Mouse (Mus musculus) neural tube, embryonic 14.5 days (tissue): ENCODE results near the gene BC035044. TPM values are rescaled to one million over a fixed set of nuclear protein-coding genes. Genes with fewer than 3 reads are reported as not detected.

Source experiments
- ATAC-seq: fragments of 200-750 bp; cut with Nextera tagmentation; 2 replicates; pipeline ENCODE4 v1.8.0; 2017; ENCODE audit warnings: low read depth, mild to moderate bottlenecking, moderate TSS enrichment, moderate library complexity
- H3K27ac ChIP-seq: fragments of 300-500 bp; sonication (generic); 2 replicates; pipeline ENCODE4 v1.5.1; 2014; ENCODE audit warnings: low read depth, mild to moderate bottlenecking, control low read depth, low read length, moderate library complexity, mixed read lengths
- H3K27me3 ChIP-seq: fragments of 300-500 bp; sonication (generic); 2 replicates; pipeline ENCODE4 v1.6.1; 2014; ENCODE audit warnings: low read length; ENCODE audit not compliant: control insufficient read depth, insufficient read depth
- H3K36me3 ChIP-seq: fragments of 300-500 bp; sonication (generic); 2 replicates; pipeline ENCODE4 v1.6.1; 2014; ENCODE audit warnings: low read length, mixed read lengths; ENCODE audit not compliant: control insufficient read depth, insufficient read depth
- H3K4me1 ChIP-seq: fragments of 300-500 bp; sonication (generic); 2 replicates; pipeline ENCODE4 v1.6.1; 2014; ENCODE audit warnings: low read length; ENCODE audit not compliant: control insufficient read depth, insufficient read depth
- H3K4me2 ChIP-seq: fragments of 300-500 bp; sonication (generic); 2 replicates; pipeline ENCODE4 v1.6.1; 2014; ENCODE audit warnings: mild to moderate bottlenecking, low read depth, low read length, control low read depth
- H3K4me3 ChIP-seq: fragments of 300-500 bp; sonication (generic); 2 replicates; pipeline ENCODE4 v1.5.1; 2014; ENCODE audit warnings: low read depth, low read length, control low read depth, mixed read lengths
- H3K9ac ChIP-seq: fragments of 300-500 bp; sonication (generic); replicated peaks from 2 replicates; pipeline ENCODE4 v1.6.1; 2014; ENCODE audit warnings: low read depth, mild to moderate bottlenecking, control low read depth, low read length, mixed read lengths
- H3K9me3 ChIP-seq: fragments of 300-500 bp; sonication (generic); 2 replicates; pipeline ENCODE4 v1.6.1; 2016; ENCODE audit warnings: low read length; ENCODE audit not compliant: control insufficient read depth
- WGBS: fragments of 180-500 bp; shearing (Covaris S2); extraction: QIAGEN DNeasy Blood & Tissue Kit; methylation state at CpG from one replicate; pipeline ENCODE4 v1.1.7; 2014; 5-methylcytosine and 5-hydroxymethylcytosine counted together
- polyA plus RNA-seq: library from polyadenylated mRNA; unstranded; fragments of >200 nt; fragmentation: Nextera tagmentation; extraction: Ambion mirVana; gene quantifications from 2 replicates; pipeline ENCODE4 v1.2.1, GENCODE M21; 2014

The BC035044 gene
- polyA plus RNA-seq, 1 experiment from 2014 or later: 0.50 TPM

DNA sequence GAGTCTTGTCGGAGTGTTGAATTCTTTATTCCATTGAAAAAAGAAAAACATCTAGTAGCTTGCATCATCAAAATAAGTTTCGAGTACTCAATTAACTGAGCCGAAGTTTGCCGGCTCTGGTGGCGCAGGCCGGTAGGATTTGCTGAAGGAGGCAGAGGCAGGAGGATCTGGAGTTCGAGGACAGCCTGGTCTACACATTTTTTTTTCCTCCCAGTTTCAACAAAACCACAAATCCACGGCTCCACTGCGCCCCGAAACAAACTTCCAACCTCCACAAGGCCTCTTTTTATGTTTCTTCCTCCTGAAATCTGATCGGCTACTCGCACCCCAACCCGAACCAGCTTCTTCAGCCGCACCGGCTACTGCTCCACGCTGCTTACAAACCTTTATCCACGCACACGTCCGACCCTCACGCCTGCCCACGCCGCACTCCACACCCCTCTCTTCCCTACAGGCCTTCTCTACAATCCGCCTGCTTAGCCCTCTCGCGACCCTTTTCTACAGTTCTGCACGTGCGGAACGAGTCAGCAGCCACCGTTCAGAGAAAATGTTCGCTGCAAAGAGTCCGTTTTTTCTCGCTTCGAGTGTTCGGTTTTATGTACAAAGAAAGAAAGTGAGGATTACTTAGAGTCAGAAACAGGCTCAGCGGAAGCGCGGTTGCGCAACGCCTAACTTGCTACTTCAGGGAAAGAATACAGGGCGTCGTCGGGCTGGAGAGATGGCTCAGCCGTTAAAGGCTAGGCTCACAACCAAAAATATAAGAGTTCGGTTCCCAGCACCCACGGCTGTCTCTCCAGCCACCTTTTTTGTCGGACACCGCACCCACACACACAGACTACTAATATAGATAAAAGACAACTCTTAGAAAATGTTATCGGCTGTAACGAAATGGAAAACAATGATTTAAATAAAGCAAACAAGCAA is 52.3 kb downstream of the BC035044 start:
- WGBS: under 1% methylated on average over 49 of the region's 49 CpGs
- H3K27ac ChIP-seq: peak overlapping the region; percentile 80
- no peaks in the 10 kb centered on the region for H3K27me3 ChIP-seq
- H3K9me3 ChIP-seq: no peaks in the 10 kb centered on the region
- no peaks in the 10 kb centered on the region for H3K36me3 ChIP-seq
- peak overlapping the region; percentile 55 for H3K4me3 ChIP-seq
- no peaks in the 10 kb centered on the region for H3K4me1 ChIP-seq
- H3K9ac ChIP-seq: peak overlapping the region; percentile 60
- peak overlapping the region; percentile 67 for H3K4me2 ChIP-seq
- peak; percentile 65 for ATAC-seq

DNA sequence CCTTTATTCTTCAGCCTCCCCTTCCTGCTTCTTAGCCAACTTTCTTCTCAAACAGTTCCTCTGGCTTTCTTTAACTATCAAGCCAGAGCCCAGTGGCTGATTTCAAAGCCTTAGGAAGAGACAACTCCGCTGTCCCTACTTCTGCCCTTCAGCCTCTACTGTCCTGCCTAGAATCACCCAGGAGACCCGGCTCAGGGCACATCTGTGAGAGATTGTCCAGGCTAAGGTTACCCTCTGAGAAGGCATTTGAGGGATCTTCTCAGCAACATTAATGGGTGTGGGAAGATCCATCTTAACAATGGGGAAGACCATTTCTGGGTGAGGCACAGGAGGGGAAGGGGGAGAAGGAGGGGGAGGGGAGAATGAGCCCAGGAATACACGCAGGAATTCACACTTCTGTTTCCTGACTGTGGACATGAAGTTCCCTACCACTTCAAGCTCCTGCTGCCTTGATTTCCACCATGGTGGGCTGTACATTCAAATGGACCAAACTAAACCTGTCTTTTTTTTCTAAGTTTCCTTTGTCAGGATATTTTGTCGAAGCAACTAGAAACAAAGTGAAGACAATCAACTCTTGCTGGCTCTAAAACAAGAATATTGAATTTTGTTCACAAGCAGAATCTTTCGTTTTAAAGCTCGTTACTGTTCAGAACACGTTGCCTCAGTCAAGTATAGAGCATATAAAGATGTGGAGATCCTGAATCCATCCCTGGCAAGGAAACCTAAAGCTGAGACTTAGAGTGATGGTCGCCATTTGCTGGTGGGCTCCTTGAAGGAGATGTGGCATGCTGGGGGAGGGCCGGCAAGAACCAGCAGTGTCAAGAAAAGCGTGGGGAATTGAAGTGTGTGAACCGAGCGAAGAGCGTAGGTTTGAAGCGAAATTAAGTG is 53.2 kb downstream of the BC035044 start:
- Histone ChIP-seq H3K9me3 (no peaks in the 10 kb centered on the region), H3K4me2 (peak overlapping the region; percentile 47), H3K27me3 (no peaks in the 10 kb centered on the region), H3K4me3 (peak overlapping the region; percentile 55), H3K27ac (peak overlapping the region; percentile 70), H3K4me1 (no peaks in the 10 kb centered on the region), H3K9ac (peak overlapping the region; percentile 33), H3K36me3 (no peaks in the 10 kb centered on the region)
- peak; percentile 28 for ATAC-seq
- 2% methylated on average over 14 of the region's 14 CpGs for WGBS

DNA sequence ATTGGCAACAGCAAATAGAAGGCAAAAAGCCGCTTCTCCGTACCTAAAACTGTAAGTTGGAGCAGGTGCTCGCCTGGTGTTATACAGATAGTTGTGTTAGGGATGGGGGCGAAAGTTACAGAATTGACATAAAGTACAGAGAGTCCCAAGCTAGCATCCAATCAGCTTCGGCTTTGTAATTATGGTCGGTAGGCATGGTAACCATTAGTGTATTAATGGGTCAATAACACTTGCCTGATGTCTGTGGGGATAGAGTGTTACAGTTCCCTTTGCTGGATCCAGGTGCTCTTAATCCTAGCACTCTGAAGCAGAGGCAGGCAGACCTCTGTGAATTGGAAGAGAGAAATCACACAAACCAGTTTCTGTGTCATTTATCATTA is 54.0 kb downstream of the BC035044 start:
- Histone ChIP-seq H3K4me3 (peak overlapping the region; percentile 55), H3K9ac (0 out of 2 replicates have a peak overlapping the region, but pooled peaks have one; percentile 9), H3K36me3 (no peaks in the 10 kb centered on the region), H3K4me2 (peak overlapping the region; percentile 47; the same call in 1 of the 2 replicates), H3K9me3 (no peaks in the 10 kb centered on the region), H3K27me3 (no peaks in the 10 kb centered on the region), H3K4me1 (no peaks in the 10 kb centered on the region), H3K27ac (peak overlapping the region; percentile 70; the same call in 1 of the 2 replicates)
- ATAC-seq: no peak
- 86% methylated on average over 6 of the region's 6 CpGs for WGBS

DNA sequence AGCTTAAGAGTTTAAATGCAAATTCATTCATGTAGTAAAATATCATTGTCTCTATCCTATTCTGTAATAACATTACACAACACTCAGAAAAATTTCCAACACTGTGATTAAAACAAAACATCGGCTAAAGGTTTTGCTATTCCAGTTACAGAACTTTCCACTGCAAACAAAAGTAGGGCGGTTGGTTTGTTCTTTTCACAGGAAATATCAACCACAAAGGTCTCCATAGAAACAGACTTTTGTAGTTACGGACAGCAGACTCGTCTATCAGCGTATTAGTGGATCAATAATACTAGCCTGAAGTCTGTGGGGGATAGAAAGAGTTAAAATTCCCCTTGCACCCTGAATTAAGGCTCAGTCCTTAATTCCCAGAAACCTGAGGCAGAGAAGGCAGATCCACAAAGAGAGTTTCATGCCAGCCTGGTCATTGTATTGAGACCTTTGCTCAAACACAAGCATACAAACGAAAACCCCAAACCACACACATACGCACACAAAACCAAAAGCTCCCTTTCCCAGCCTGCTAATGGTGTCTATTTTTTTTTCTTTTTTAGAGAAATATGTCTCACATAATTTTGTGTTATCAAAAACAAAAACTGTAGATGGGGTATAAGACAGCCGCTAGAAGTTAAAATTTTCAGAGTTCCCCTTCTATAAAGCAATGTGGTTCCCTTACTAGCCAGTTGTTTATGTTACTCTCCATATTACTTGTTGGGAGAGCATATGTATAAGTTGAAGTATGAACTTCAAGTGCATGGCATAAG is 54.6 kb downstream of the BC035044 start:
- Histone ChIP-seq H3K27me3 (no peaks in the 10 kb centered on the region), H3K4me3 (no peak overlapping the region), H3K36me3 (no peaks in the 10 kb centered on the region), H3K9me3 (no peaks in the 10 kb centered on the region), H3K4me2 (no peak overlapping the region), H3K9ac (no peak overlapping the region), H3K27ac (no peak overlapping the region), H3K4me1 (no peaks in the 10 kb centered on the region)
- WGBS: 83% methylated on average over 8 of the region's 8 CpGs
- ATAC-seq: no peak

DNA sequence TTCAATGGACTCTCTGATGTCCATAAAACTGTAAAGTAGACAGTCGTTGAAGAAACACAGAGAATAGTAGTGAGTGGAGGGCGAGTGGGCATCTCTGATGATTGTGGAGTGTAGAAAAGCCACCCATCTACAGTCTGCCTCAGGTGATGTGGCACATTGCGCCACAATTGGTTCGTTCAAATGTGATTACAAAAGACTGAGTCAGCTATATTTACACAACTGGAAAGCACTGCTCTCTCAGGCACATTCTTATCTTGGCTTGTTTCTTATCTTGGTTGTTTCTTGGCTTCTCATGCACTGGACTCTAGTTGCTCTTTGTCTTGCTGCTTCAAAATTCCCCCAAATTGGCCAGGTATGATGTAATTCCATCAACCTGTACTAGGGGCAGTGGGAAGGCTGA is 55.4 kb downstream of the BC035044 start:
- Histone ChIP-seq H3K27ac (no peak overlapping the region), H3K4me3 (no peak overlapping the region), H3K27me3 (no peaks in the 10 kb centered on the region), H3K36me3 (no peaks in the 10 kb centered on the region), H3K9me3 (no peaks in the 10 kb centered on the region), H3K4me1 (no peaks in the 10 kb centered on the region), H3K9ac (no peak overlapping the region), H3K4me2 (no peak overlapping the region)
- no peak for ATAC-seq
- WGBS: 91% methylated on average over 4 of the region's 4 CpGs

DNA sequence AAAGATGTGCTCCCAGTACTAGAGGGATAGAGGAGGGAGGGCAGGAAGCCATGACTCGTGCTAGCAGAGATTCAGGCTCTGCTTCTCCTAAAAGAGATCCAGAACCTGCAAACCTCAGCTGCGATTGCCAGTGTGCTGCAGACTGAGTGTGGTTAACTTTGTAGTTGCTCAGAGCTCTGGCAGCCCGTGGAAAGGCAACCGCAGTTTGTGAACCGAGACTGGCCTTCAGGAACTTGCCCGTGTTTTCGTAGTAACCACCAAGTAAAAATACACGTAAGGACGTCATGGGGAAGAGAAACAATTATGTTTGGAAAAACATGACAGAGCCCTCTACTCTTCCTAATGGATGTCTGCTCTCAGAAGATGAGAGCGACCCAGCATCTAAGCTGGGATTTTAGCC is 57.9 kb downstream of the BC035044 start:
- H3K4me2 ChIP-seq: no peak overlapping the region
- no peak overlapping the region for H3K27ac ChIP-seq
- H3K4me3 ChIP-seq: no peak overlapping the region
- no peak for ATAC-seq
- no peaks in the 10 kb centered on the region for H3K36me3 ChIP-seq
- H3K9ac ChIP-seq: no peak overlapping the region
- H3K4me1 ChIP-seq: no peaks in the 10 kb centered on the region
- no peaks in the 10 kb centered on the region for H3K9me3 ChIP-seq
- no peaks in the 10 kb centered on the region for H3K27me3 ChIP-seq
- 81% methylated on average over 10 of the region's 10 CpGs for WGBS

DNA sequence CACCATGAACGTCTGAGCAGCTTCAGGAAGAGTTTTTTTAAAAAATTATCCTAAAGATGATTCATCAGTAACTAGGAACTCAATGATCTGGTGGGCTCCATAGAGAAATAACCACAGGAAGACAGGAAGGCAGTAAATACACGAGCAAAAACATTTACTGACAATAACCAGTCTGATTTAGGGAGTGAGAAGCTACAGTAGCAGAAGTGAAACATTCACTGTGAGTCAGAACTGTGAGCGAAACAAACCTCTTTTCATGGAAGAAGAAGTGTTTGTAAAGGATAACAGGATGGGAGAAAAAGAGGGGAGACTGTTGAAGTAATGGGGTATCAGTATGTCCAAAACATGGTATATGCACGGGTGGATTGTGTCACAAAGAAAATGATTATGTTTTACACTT is 61.1 kb downstream of the BC035044 start:
- no peaks in the 10 kb centered on the region for H3K27me3 ChIP-seq
- no peaks in the 10 kb centered on the region for H3K9me3 ChIP-seq
- H3K9ac ChIP-seq: no peak overlapping the region
- H3K4me1 ChIP-seq: no peaks in the 10 kb centered on the region
- no peaks in the 10 kb centered on the region for H3K36me3 ChIP-seq
- H3K27ac ChIP-seq: no peak overlapping the region
- H3K4me2 ChIP-seq: no peak overlapping the region
- no peak overlapping the region for H3K4me3 ChIP-seq
- WGBS: 68% methylated on average over 4 of the region's 4 CpGs
- no peak for ATAC-seq

DNA sequence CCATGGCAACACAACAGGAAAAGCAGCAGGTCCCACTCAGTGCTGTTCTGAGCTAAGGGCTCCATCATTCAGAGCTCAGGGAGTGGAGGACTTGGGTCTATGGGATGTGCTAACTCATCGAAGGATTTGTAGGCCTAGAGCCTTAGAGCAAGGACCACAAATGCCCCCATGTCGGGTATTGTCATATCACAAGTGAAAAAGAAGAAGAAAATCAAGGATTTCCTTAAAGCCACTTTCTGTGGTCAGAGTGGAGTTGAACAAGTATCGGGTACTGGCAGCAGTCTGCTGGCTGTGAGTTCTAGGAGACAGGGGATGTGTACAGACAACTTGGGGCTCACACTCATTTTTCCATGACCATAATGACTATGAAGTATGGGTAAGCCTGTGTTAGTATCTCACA is 64.1 kb downstream of the BC035044 start:
- no peak overlapping the region for H3K4me3 ChIP-seq
- H3K27ac ChIP-seq: no peak overlapping the region
- H3K4me2 ChIP-seq: no peak overlapping the region
- no peak overlapping the region for H3K9ac ChIP-seq
- no peak for ATAC-seq
- H3K4me1 ChIP-seq: no peaks in the 10 kb centered on the region
- no peaks in the 10 kb centered on the region for H3K27me3 ChIP-seq
- H3K9me3 ChIP-seq: no peaks in the 10 kb centered on the region
- 90% methylated on average over 3 of the region's 3 CpGs for WGBS
- no peaks in the 10 kb centered on the region for H3K36me3 ChIP-seq
